Mouse (Mus musculus) liver, embryonic 16.5 days (tissue): ENCODE results near the gene Hmg20b. TPM values are rescaled to one million over a fixed set of nuclear protein-coding genes. Genes with fewer than 3 reads are reported as not detected.

Experiments
- ATAC-seq: fragments of 200-750 bp; cut with Nextera tagmentation; 2 replicates; pipeline ENCODE4 v1.8.0; 2017; ENCODE audit warnings: low read depth, mild to moderate bottlenecking, moderate number of reproducible peaks, moderate library complexity
- H3K27ac ChIP-seq: fragments of 300-500 bp; sonication (generic); 2 replicates; pipeline ENCODE4 v1.5.1; 2014; ENCODE audit warnings: mild to moderate bottlenecking, low read length
- H3K27me3 ChIP-seq: fragments of 300-500 bp; sonication (generic); 2 replicates; pipeline ENCODE4 v1.6.1; 2014; ENCODE audit warnings: low read depth, low read length, mixed read lengths; ENCODE audit not compliant: control insufficient read depth, insufficient read depth
- H3K36me3 ChIP-seq: fragments of 300-500 bp; sonication (generic); 2 replicates; pipeline ENCODE4 v1.6.1; 2014; ENCODE audit warnings: mild to moderate bottlenecking; ENCODE audit not compliant: control insufficient read depth, insufficient read depth
- H3K4me1 ChIP-seq: fragments of 300-500 bp; sonication (generic); 2 replicates; pipeline ENCODE4 v1.6.1; 2014; ENCODE audit warnings: low read depth, low read length, mixed read lengths; ENCODE audit not compliant: control insufficient read depth
- H3K4me2 ChIP-seq: fragments of 300-500 bp; sonication (generic); 2 replicates; pipeline ENCODE4 v1.6.1; 2014; ENCODE audit warnings: low read depth, low read length, mixed read lengths
- H3K4me3 ChIP-seq: fragments of 300-500 bp; sonication (generic); 2 replicates; pipeline ENCODE4 v1.5.1; 2014; ENCODE audit warnings: low read depth, mild to moderate bottlenecking, low read length
- H3K9ac ChIP-seq: fragments of 300-500 bp; sonication (generic); 2 replicates; pipeline ENCODE4 v1.6.1; 2014; ENCODE audit warnings: low read depth, low read length
- H3K9me3 ChIP-seq: fragments of 300-500 bp; sonication (generic); replicated peaks from 2 replicates; pipeline ENCODE4 v1.6.1; 2016; ENCODE audit warnings: low read length; ENCODE audit not compliant: control insufficient read depth
- WGBS: fragments of 180-500 bp; shearing (Covaris S2); extraction: QIAGEN DNeasy Blood & Tissue Kit; methylation state at CpG from one replicate; pipeline ENCODE4 v1.1.7; 2014; ENCODE audit not compliant: insufficient replicate concordance; 5-methylcytosine and 5-hydroxymethylcytosine counted together
- polyA plus RNA-seq: library from polyadenylated mRNA; unstranded; fragments of >200 nt; fragmentation: Nextera tagmentation; extraction: Ambion mirVana; gene quantifications from 2 replicates; pipeline ENCODE4 v1.2.1, GENCODE M21; 2015

Gene Hmg20b
- polyA plus RNA-seq, 1 experiment from 2014 or later, result 22.5 TPM

- Histone ChIP-seq H3K9ac (peak overlapping the region; percentile 95), H3K4me3 (peak overlapping the region; percentile 87), H3K4me2 (peak overlapping the region; percentile 96), H3K9me3 (no peaks in the 10 kb centered on the region), H3K27ac (peak overlapping the region; percentile 91), H3K36me3 (peaks cover 2% of the 10 kb centered on the region; the same call in 1 of the 2 replicates), H3K27me3 (peaks cover 18% of the 10 kb centered on the region), H3K4me1 (peaks cover 54% of the 10 kb centered on the region)
- ATAC-seq, result peak; percentile 32
- 4% methylated on average over 12 of the region's 12 CpGs for WGBS
Observed at GRCm38 (mm10) chr10:81349146-81349545, 1.1 kb downstream of the Hmg20b start.

GRCm38 (mm10) chr10:81346453-81347067, 3.7 kb downstream of the Hmg20b start:
- peak; percentile 4 for ATAC-seq
- Histone ChIP-seq H3K4me3 (peak overlapping the region; percentile 49), H3K27ac (no peak overlapping the region), H3K36me3 (peaks cover 2% of the 10 kb centered on the region; the same call in 1 of the 2 replicates), H3K4me1 (peaks cover 47% of the 10 kb centered on the region), H3K4me2 (peak overlapping the region; percentile 77), H3K27me3 (peaks cover 43% of the 10 kb centered on the region), H3K9me3 (no peaks in the 10 kb centered on the region), H3K9ac (peak overlapping the region; percentile 41)
- 13% methylated on average over 55 of the region's 55 CpGs for WGBS

GRCm38 (mm10) chr10:81345162-81345534, 5.1 kb downstream of the Hmg20b start:
- H3K9me3 ChIP-seq, result no peaks in the 10 kb centered on the region
- 60% methylated on average over 4 of the region's 4 CpGs for WGBS
- H3K4me1 ChIP-seq, result peaks cover 53% of the 10 kb centered on the region
- no peak for ATAC-seq
- H3K27me3 ChIP-seq, result peaks cover 47% of the 10 kb centered on the region
- peaks cover 2% of the 10 kb centered on the region; the same call in 1 of the 2 replicates for H3K36me3 ChIP-seq
- H3K4me3 ChIP-seq, result no peak overlapping the region
- no peak overlapping the region for H3K9ac ChIP-seq
- no peak overlapping the region for H3K27ac ChIP-seq
- H3K4me2 ChIP-seq, result no peak overlapping the region

GRCm38 (mm10) chr10:81344421-81345161, 5.7 kb downstream of the Hmg20b start:
- peaks cover 50% of the 10 kb centered on the region for H3K4me1 ChIP-seq
- H3K9me3 ChIP-seq, result no peaks in the 10 kb centered on the region
- WGBS, result 34% methylated on average over 8 of the region's 8 CpGs
- H3K4me2 ChIP-seq, result no peak overlapping the region
- ATAC-seq, result no peak
- H3K27ac ChIP-seq, result no peak overlapping the region
- H3K9ac ChIP-seq, result no peak overlapping the region
- peaks cover 47% of the 10 kb centered on the region for H3K27me3 ChIP-seq
- H3K4me3 ChIP-seq, result no peak overlapping the region
- H3K36me3 ChIP-seq, result peaks cover 2% of the 10 kb centered on the region; the same call in 1 of the 2 replicates

- H3K27ac ChIP-seq, result no peak within 1 kb of the TSS
- no peaks in the 10 kb centered on the region for H3K36me3 ChIP-seq
- peaks cover 50% of the 10 kb centered on the region for H3K27me3 ChIP-seq
- no peaks in the 10 kb centered on the region for H3K9me3 ChIP-seq
- H3K9ac ChIP-seq, result peak within 1 kb of the TSS; percentile 38
- peak within 1 kb of the TSS; percentile 53 for H3K4me3 ChIP-seq
- H3K4me1 ChIP-seq, result peaks cover 36% of the 10 kb centered on the region
- no peak for ATAC-seq
- peak within 1 kb of the TSS; percentile 66 for H3K4me2 ChIP-seq
- 6% methylated on average over 54 of the region's 67 CpGs for WGBS
Observed at GRCm38 (mm10) chr10:81342686-81343505, 7.4 kb downstream of the Hmg20b start, which contains the start of gene Gipc3. TSS of gene Gipc3 (minus strand) at chr10:81343266.

- Histone ChIP-seq H3K9ac (no peak overlapping the region), H3K9me3 (no peaks in the 10 kb centered on the region), H3K4me2 (no peak overlapping the region), H3K27me3 (peaks cover 51% of the 10 kb centered on the region), H3K36me3 (no peaks in the 10 kb centered on the region), H3K4me3 (no peak overlapping the region), H3K4me1 (peaks cover 24% of the 10 kb centered on the region), H3K27ac (no peak overlapping the region)
- ATAC-seq, result no peak
- 29% methylated on average over 16 of the region's 16 CpGs for WGBS
Observed at GRCm38 (mm10) chr10:81341333-81341949, 8.8 kb downstream of the Hmg20b start.

GRCm38 (mm10) chr10:81340551-81341332, 9.5 kb downstream of the Hmg20b start:
- H3K27ac ChIP-seq, result no peak overlapping the region
- H3K9me3 ChIP-seq, result no peaks in the 10 kb centered on the region
- H3K4me1 ChIP-seq, result peaks cover 20% of the 10 kb centered on the region
- H3K36me3 ChIP-seq, result no peaks in the 10 kb centered on the region
- ATAC-seq, result 0 out of 2 replicates have a peak, but pooled peaks have one; percentile 36
- H3K27me3 ChIP-seq, result peaks cover 49% of the 10 kb centered on the region
- H3K9ac ChIP-seq, result no peak overlapping the region
- WGBS, result 41% methylated on average over 17 of the region's 17 CpGs
- H3K4me3 ChIP-seq, result no peak overlapping the region
- H3K4me2 ChIP-seq, result no peak overlapping the region

- peaks cover 12% of the 10 kb centered on the region for H3K27me3 ChIP-seq
- no peaks in the 10 kb centered on the region for H3K36me3 ChIP-seq
- no peaks in the 10 kb centered on the region for H3K9me3 ChIP-seq
- peaks cover 14% of the 10 kb centered on the region for H3K4me1 ChIP-seq
- H3K27ac ChIP-seq, result no peak overlapping the region
- no peak for ATAC-seq
- no peak overlapping the region for H3K4me2 ChIP-seq
- no peak overlapping the region for H3K9ac ChIP-seq
- 75% methylated on average over 4 of the region's 4 CpGs for WGBS
- H3K4me3 ChIP-seq, result no peak overlapping the region
Observed at GRCm38 (mm10) chr10:81336558-81336957, 13.7 kb downstream of the Hmg20b start.
